Mouse (Mus musculus) neural tube, embryonic 13.5 days (tissue): ENCODE measurements around the gene Tmem120b. TPM values are rescaled to one million over a fixed set of nuclear protein-coding genes. Genes with fewer than 3 reads are reported as not detected.

Source experiments
- ATAC-seq: fragments of 200-750 bp; cut with Nextera tagmentation; 2 replicates; pipeline ENCODE4 v1.8.0; 2017; ENCODE audit warnings: low read depth, mild to moderate bottlenecking, moderate TSS enrichment, moderate library complexity
- H3K27ac ChIP-seq: fragments of 300-500 bp; sonication (generic); replicated peaks from 2 replicates; pipeline ENCODE4 v1.5.1; 2015; ENCODE audit warnings: moderate library complexity, mild to moderate bottlenecking, inconsistent platforms
- H3K27me3 ChIP-seq: fragments of 300-500 bp; sonication (generic); 2 replicates; pipeline ENCODE4 v1.6.1; 2015; ENCODE audit warnings: mild to moderate bottlenecking, inconsistent platforms
- H3K36me3 ChIP-seq: fragments of 300-500 bp; sonication (generic); 2 replicates; pipeline ENCODE4 v1.6.1; 2015; ENCODE audit warnings: mild to moderate bottlenecking, inconsistent platforms
- H3K4me1 ChIP-seq: fragments of 300-500 bp; sonication (generic); replicated peaks from 2 replicates; pipeline ENCODE4 v1.6.1; 2015; ENCODE audit warnings: inconsistent platforms
- H3K4me2 ChIP-seq: fragments of 300-500 bp; sonication (generic); 2 replicates; pipeline ENCODE4 v1.6.1; 2015; ENCODE audit warnings: inconsistent platforms, mild to moderate bottlenecking, moderate library complexity
- H3K4me3 ChIP-seq: fragments of 300-500 bp; sonication (generic); 2 replicates; pipeline ENCODE4 v1.5.1; 2015; ENCODE audit warnings: mild to moderate bottlenecking, inconsistent platforms
- H3K9ac ChIP-seq: fragments of 300-500 bp; sonication (generic); 2 replicates; pipeline ENCODE4 v1.6.1; 2015; ENCODE audit warnings: moderate library complexity, mild to moderate bottlenecking, inconsistent platforms
- H3K9me3 ChIP-seq: fragments of 300-500 bp; sonication (generic); 2 replicates; pipeline ENCODE4 v1.6.1; 2016; ENCODE audit warnings: inconsistent platforms
- WGBS: fragments of 180-500 bp; shearing (Covaris S2); methylation state at CpG from one replicate; pipeline ENCODE4 v1.1.7; 2015; 5-methylcytosine and 5-hydroxymethylcytosine counted together
- polyA plus RNA-seq: library from polyadenylated mRNA; unstranded; fragments of >200 nt; fragmentation: Nextera tagmentation; extraction: Ambion mirVana; gene quantifications from 2 replicates; pipeline ENCODE4 v1.2.1, GENCODE M21; 2015

Gene Tmem120b
- polyA plus RNA-seq, 1 experiment from 2014 or later, result 20.5 TPM

- no peak overlapping the region for H3K9ac ChIP-seq
- H3K4me1 ChIP-seq, result 0 out of 2 replicates have a peak, but pooled peaks cover 9% of the 10 kb centered on the region
- 81% methylated on average over 4 of the region's 4 CpGs for WGBS
- no peaks in the 10 kb centered on the region for H3K27me3 ChIP-seq
- H3K9me3 ChIP-seq, result no peaks in the 10 kb centered on the region
- no peak overlapping the region for H3K4me3 ChIP-seq
- ATAC-seq, result no peak
- H3K36me3 ChIP-seq, result peaks cover 20% of the 10 kb centered on the region
- H3K27ac ChIP-seq, result no peak overlapping the region
- H3K4me2 ChIP-seq, result no peak overlapping the region
Observed at GRCm38 (mm10) chr5:123035089-123035488, 33.1 kb upstream of the Tmem120b start.

GRCm38 (mm10) chr5:123035564-123035963, 32.7 kb upstream of the Tmem120b start:
- no peak overlapping the region for H3K27ac ChIP-seq

GRCm38 (mm10) chr5:123038115-123038514, 30.1 kb upstream of the Tmem120b start:
- Histone ChIP-seq H3K4me2 (no peak overlapping the region), H3K9ac (no peak overlapping the region), H3K4me1 (0 out of 2 replicates have a peak, but pooled peaks cover 9% of the 10 kb centered on the region), H3K27me3 (no peaks in the 10 kb centered on the region), H3K9me3 (no peaks in the 10 kb centered on the region), H3K4me3 (no peak overlapping the region), H3K27ac (no peak overlapping the region), H3K36me3 (no peaks in the 10 kb centered on the region)
- no peak for ATAC-seq
- WGBS, result 91% methylated on average over 5 of the region's 5 CpGs

More at GRCm38 (mm10) chr5:123035564-123035963, 32.7 kb upstream of the Tmem120b start:
- Histone ChIP-seq H3K36me3 (peaks cover 15% of the 10 kb centered on the region), H3K4me2 (no peak overlapping the region), H3K9ac (no peak overlapping the region), H3K9me3 (no peaks in the 10 kb centered on the region), H3K27me3 (no peaks in the 10 kb centered on the region), H3K4me1 (0 out of 2 replicates have a peak, but pooled peaks cover 9% of the 10 kb centered on the region), H3K4me3 (no peak overlapping the region)
- WGBS, result 31% methylated on average over 6 of the region's 6 CpGs
- ATAC-seq, result no peak

- 5% methylated on average over 25 of the region's 25 CpGs for WGBS
- H3K9me3 ChIP-seq, result no peaks in the 10 kb centered on the region
- H3K4me1 ChIP-seq, result 0 out of 2 replicates have a peak, but pooled peaks cover 9% of the 10 kb centered on the region
- ATAC-seq, result peak; percentile 40; the same call in 1 of the 2 replicates
- H3K9ac ChIP-seq, result 0 out of 2 replicates have a peak overlapping the region, but pooled peaks have one; percentile 38
- no peaks in the 10 kb centered on the region for H3K27me3 ChIP-seq
- peak overlapping the region; percentile 53 for H3K4me2 ChIP-seq
- H3K36me3 ChIP-seq, result no peaks in the 10 kb centered on the region
- H3K4me3 ChIP-seq, result peak overlapping the region; percentile 19; the same call in 1 of the 2 replicates
- no peak overlapping the region for H3K27ac ChIP-seq
Observed at GRCm38 (mm10) chr5:123039120-123039752, 29.0 kb upstream of the Tmem120b start.

GRCm38 (mm10) chr5:123040796-123041195, 27.4 kb upstream of the Tmem120b start:
- no peak overlapping the region for H3K4me3 ChIP-seq
- H3K36me3 ChIP-seq, result no peaks in the 10 kb centered on the region
- H3K27ac ChIP-seq, result 0 out of 2 replicates have a peak overlapping the region, but pooled peaks have one; percentile 23
- 0 out of 2 replicates have a peak, but pooled peaks cover 14% of the 10 kb centered on the region for H3K4me1 ChIP-seq
- no peak overlapping the region for H3K4me2 ChIP-seq
- H3K9ac ChIP-seq, result no peak overlapping the region
- ATAC-seq, result no peak
- WGBS, result 63% methylated on average over 7 of the region's 7 CpGs
- no peaks in the 10 kb centered on the region for H3K27me3 ChIP-seq
- no peaks in the 10 kb centered on the region for H3K9me3 ChIP-seq

- Histone ChIP-seq H3K9me3 (no peaks in the 10 kb centered on the region), H3K27me3 (no peaks in the 10 kb centered on the region), H3K27ac (no peak overlapping the region), H3K9ac (no peak overlapping the region), H3K36me3 (no peaks in the 10 kb centered on the region), H3K4me1 (0 out of 2 replicates have a peak, but pooled peaks cover 14% of the 10 kb centered on the region), H3K4me2 (no peak overlapping the region), H3K4me3 (no peak overlapping the region)
- ATAC-seq, result no peak
- 21% methylated on average over 7 of the region's 7 CpGs for WGBS
Observed at GRCm38 (mm10) chr5:123043856-123044255, 24.4 kb upstream of the Tmem120b start.

GRCm38 (mm10) chr5:123045561-123046295, 22.5 kb upstream of the Tmem120b start:
- H3K9me3 ChIP-seq, result no peaks in the 10 kb centered on the region
- no peak overlapping the region for H3K27ac ChIP-seq
- no peak overlapping the region for H3K9ac ChIP-seq
- H3K4me1 ChIP-seq, result 0 out of 2 replicates have a peak, but pooled peaks cover 6% of the 10 kb centered on the region
- H3K4me3 ChIP-seq, result no peak overlapping the region
- 36% methylated on average over 9 of the region's 9 CpGs for WGBS
- H3K4me2 ChIP-seq, result no peak overlapping the region
- ATAC-seq, result no peak
- no peaks in the 10 kb centered on the region for H3K27me3 ChIP-seq
- no peaks in the 10 kb centered on the region for H3K36me3 ChIP-seq

- H3K36me3 ChIP-seq, result no peaks in the 10 kb centered on the region
- no peaks in the 10 kb centered on the region for H3K27me3 ChIP-seq
- no peaks in the 10 kb centered on the region for H3K9me3 ChIP-seq
- no peak within 1 kb of the TSS for H3K4me3 ChIP-seq
- ATAC-seq, result no peak
- no peak within 1 kb of the TSS for H3K27ac ChIP-seq
- no peak within 1 kb of the TSS for H3K4me2 ChIP-seq
- 78% methylated on average over 3 of the region's 3 CpGs for WGBS
- H3K9ac ChIP-seq, result no peak within 1 kb of the TSS
- H3K4me1 ChIP-seq, result 0 out of 2 replicates have a peak, but pooled peaks cover 6% of the 10 kb centered on the region
Observed at GRCm38 (mm10) chr5:123046916-123047315, 21.3 kb upstream of the Tmem120b start, which contains the start of gene Morn3. TSS of gene Morn3 (minus strand) at chr5:123047016.

GRCm38 (mm10) chr5:123049271-123049670, 18.9 kb upstream of the Tmem120b start:
- Histone ChIP-seq H3K27me3 (no peaks in the 10 kb centered on the region), H3K9ac (peak overlapping the region; percentile 45), H3K4me2 (peak overlapping the region; percentile 40), H3K9me3 (no peaks in the 10 kb centered on the region), H3K4me3 (0 out of 2 replicates have a peak overlapping the region, but pooled peaks have one; percentile 4), H3K36me3 (no peaks in the 10 kb centered on the region), H3K4me1 (0 out of 2 replicates have a peak, but pooled peaks cover 6% of the 10 kb centered on the region), H3K27ac (no peak overlapping the region)
- 5% methylated on average over 12 of the region's 12 CpGs for WGBS
- ATAC-seq, result no peak

- no peaks in the 10 kb centered on the region for H3K27me3 ChIP-seq
- no peaks in the 10 kb centered on the region for H3K4me1 ChIP-seq
- WGBS, result 83% methylated on average over 9 of the region's 9 CpGs
- H3K4me2 ChIP-seq, result no peak overlapping the region
- H3K4me3 ChIP-seq, result no peak overlapping the region
- no peak overlapping the region for H3K9ac ChIP-seq
- no peak for ATAC-seq
- H3K9me3 ChIP-seq, result no peaks in the 10 kb centered on the region
- H3K27ac ChIP-seq, result no peak overlapping the region
- no peaks in the 10 kb centered on the region for H3K36me3 ChIP-seq
Observed at GRCm38 (mm10) chr5:123050918-123051317, 17.3 kb upstream of the Tmem120b start.

GRCm38 (mm10) chr5:123051736-123052135, 16.5 kb upstream of the Tmem120b start:
- Histone ChIP-seq H3K9ac (no peak overlapping the region), H3K36me3 (no peaks in the 10 kb centered on the region), H3K4me1 (no peaks in the 10 kb centered on the region), H3K4me3 (no peak overlapping the region), H3K27me3 (no peaks in the 10 kb centered on the region), H3K4me2 (no peak overlapping the region), H3K9me3 (no peaks in the 10 kb centered on the region), H3K27ac (no peak overlapping the region)
- 83% methylated on average over 5 of the region's 5 CpGs for WGBS
- no peak for ATAC-seq
